Mouse (Mus musculus) stomach, embryonic 16.5 days (tissue): ENCODE results near the gene Ablim1. TPM values are rescaled to one million over a fixed set of nuclear protein-coding genes. Genes with fewer than 3 reads are reported as not detected.
A peak's percentile ranks its signal among the peaks of the same experiment; 100 is the strongest.

ENCODE experiments used
- ATAC-seq: fragments of 200-750 bp; cut with Nextera tagmentation; 2 replicates; pipeline ENCODE4 v1.8.0; 2017; ENCODE audit warnings: moderate number of reproducible peaks, moderate TSS enrichment; ENCODE audit not compliant: insufficient read depth, low FRiP score
- H3K27ac ChIP-seq: fragments of 300-500 bp; sonication (generic); 2 replicates; pipeline ENCODE4 v1.5.1; 2014; ENCODE audit warnings: low read length
- H3K27me3 ChIP-seq: fragments of 300-500 bp; sonication (generic); 2 replicates; pipeline ENCODE4 v1.6.1; 2014; ENCODE audit warnings: low read length, control low read depth, mixed read lengths; ENCODE audit not compliant: control insufficient read depth, insufficient read depth
- H3K36me3 ChIP-seq: fragments of 300-500 bp; sonication (generic); 2 replicates; pipeline ENCODE4 v1.6.1; 2014; ENCODE audit warnings: low read length; ENCODE audit not compliant: control insufficient read depth, insufficient read depth
- H3K4me1 ChIP-seq: fragments of 300-500 bp; sonication (generic); 2 replicates; pipeline ENCODE4 v1.6.1; 2014; ENCODE audit warnings: low read length, control low read depth, mixed read lengths; ENCODE audit not compliant: control insufficient read depth, insufficient read depth
- H3K4me2 ChIP-seq: fragments of 300-500 bp; sonication (generic); 2 replicates; pipeline ENCODE4 v1.6.1; 2014; ENCODE audit warnings: low read depth, low read length, mixed read lengths
- H3K4me3 ChIP-seq: fragments of 300-500 bp; sonication (generic); replicated peaks from 2 replicates; pipeline ENCODE4 v1.5.1; 2014; ENCODE audit warnings: mild to moderate bottlenecking, low read length
- H3K9ac ChIP-seq: fragments of 300-500 bp; sonication (generic); 2 replicates; pipeline ENCODE4 v1.6.1; 2014; ENCODE audit warnings: low read length
- H3K9me3 ChIP-seq: fragments of 300-500 bp; sonication (generic); replicated peaks from 2 replicates; pipeline ENCODE4 v1.6.1; 2016; ENCODE audit warnings: low read length, control low read depth; ENCODE audit not compliant: control insufficient read depth
- WGBS: fragments of 180-500 bp; shearing (Covaris S2); extraction: QIAGEN DNeasy Blood & Tissue Kit; methylation state at CpG from one replicate; pipeline ENCODE4 v1.1.7; 2014; 5-methylcytosine and 5-hydroxymethylcytosine counted together
- polyA plus RNA-seq: library from polyadenylated mRNA; unstranded; fragments of >200 nt; fragmentation: Nextera tagmentation; extraction: Ambion mirVana; gene quantifications from 2 replicates; pipeline ENCODE4 v1.2.1, GENCODE M21; 2015

Gene Ablim1
- polyA plus RNA-seq, 1 experiment from 2014 or later: 66.5 TPM

- 54% methylated on average over 6 of the region's 6 CpGs for WGBS
- Histone ChIP-seq H3K4me2 (no peak overlapping the region), H3K27ac (peak overlapping the region; percentile 3; the same call in 1 of the 2 replicates), H3K27me3 (no peaks in the 10 kb centered on the region), H3K9me3 (no peaks in the 10 kb centered on the region), H3K4me1 (peaks cover 19% of the 10 kb centered on the region), H3K36me3 (no peaks in the 10 kb centered on the region), H3K9ac (no peak overlapping the region), H3K4me3 (no peak overlapping the region)
- ATAC-seq: no peak
These were observed 208.2 kb downstream of the Ablim1 start for GRCm38 (mm10) chr19:57106513-57106912.

- WGBS: 93% methylated on average over 3 of the region's 3 CpGs
- H3K4me2 ChIP-seq: no peak overlapping the region
- H3K9me3 ChIP-seq: no peaks in the 10 kb centered on the region
- no peaks in the 10 kb centered on the region for H3K36me3 ChIP-seq
- H3K27me3 ChIP-seq: no peaks in the 10 kb centered on the region
- no peak for ATAC-seq
- H3K27ac ChIP-seq: peak overlapping the region; percentile 3; the same call in 1 of the 2 replicates
- no peak overlapping the region for H3K4me3 ChIP-seq
- H3K4me1 ChIP-seq: peaks cover 19% of the 10 kb centered on the region
- no peak overlapping the region for H3K9ac ChIP-seq
These were observed 208.7 kb downstream of the Ablim1 start for GRCm38 (mm10) chr19:57106031-57106430.

GRCm38 (mm10) chr19:57105156-57105555 is 209.6 kb downstream of the Ablim1 start:
- no peak for ATAC-seq
- no peaks in the 10 kb centered on the region for H3K36me3 ChIP-seq
- H3K27me3 ChIP-seq: no peaks in the 10 kb centered on the region
- peaks cover 19% of the 10 kb centered on the region for H3K4me1 ChIP-seq
- no peaks in the 10 kb centered on the region for H3K9me3 ChIP-seq
- no peak overlapping the region for H3K9ac ChIP-seq
- WGBS: 81% methylated on average over 6 of the region's 6 CpGs
- no peak overlapping the region for H3K4me3 ChIP-seq
- H3K4me2 ChIP-seq: no peak overlapping the region
- H3K27ac ChIP-seq: no peak overlapping the region

GRCm38 (mm10) chr19:57104171-57104748 is 210.5 kb downstream of the Ablim1 start:
- no peaks in the 10 kb centered on the region for H3K9me3 ChIP-seq
- H3K27ac ChIP-seq: peak overlapping the region; percentile 89
- 61% methylated on average over 5 of the region's 5 CpGs for WGBS
- H3K27me3 ChIP-seq: no peaks in the 10 kb centered on the region
- no peak overlapping the region for H3K4me3 ChIP-seq
- H3K4me2 ChIP-seq: no peak overlapping the region
- H3K4me1 ChIP-seq: peaks cover 20% of the 10 kb centered on the region
- H3K9ac ChIP-seq: no peak overlapping the region
- H3K36me3 ChIP-seq: no peaks in the 10 kb centered on the region
- ATAC-seq: no peak

GRCm38 (mm10) chr19:57103360-57103958 is 211.3 kb downstream of the Ablim1 start:
- peak; percentile 26 for ATAC-seq
- peaks cover 26% of the 10 kb centered on the region for H3K4me1 ChIP-seq
- no peak overlapping the region for H3K9ac ChIP-seq
- H3K4me3 ChIP-seq: no peak overlapping the region
- H3K36me3 ChIP-seq: no peaks in the 10 kb centered on the region
- H3K4me2 ChIP-seq: no peak overlapping the region
- H3K9me3 ChIP-seq: no peaks in the 10 kb centered on the region
- no peaks in the 10 kb centered on the region for H3K27me3 ChIP-seq
- H3K27ac ChIP-seq: peak overlapping the region; percentile 89
- 39% methylated on average over 4 of the region's 4 CpGs for WGBS

- WGBS: 69% methylated on average over 7 of the region's 7 CpGs
- Histone ChIP-seq H3K9ac (no peak overlapping the region), H3K4me3 (no peak overlapping the region), H3K9me3 (no peaks in the 10 kb centered on the region), H3K4me1 (peaks cover 38% of the 10 kb centered on the region), H3K36me3 (no peaks in the 10 kb centered on the region), H3K27ac (no peak overlapping the region), H3K4me2 (no peak overlapping the region), H3K27me3 (no peaks in the 10 kb centered on the region)
- ATAC-seq: no peak
These were observed 212.7 kb downstream of the Ablim1 start for GRCm38 (mm10) chr19:57101986-57102385.

- Histone ChIP-seq H3K27me3 (no peaks in the 10 kb centered on the region), H3K4me3 (no peak overlapping the region), H3K4me2 (no peak overlapping the region), H3K4me1 (peaks cover 38% of the 10 kb centered on the region), H3K36me3 (no peaks in the 10 kb centered on the region), H3K9me3 (no peaks in the 10 kb centered on the region), H3K9ac (no peak overlapping the region), H3K27ac (no peak overlapping the region)
- ATAC-seq: no peak
- WGBS: 94% methylated on average over 11 of the region's 11 CpGs
These were observed 213.8 kb downstream of the Ablim1 start for GRCm38 (mm10) chr19:57100753-57101446.

GRCm38 (mm10) chr19:57099986-57100385 is 214.7 kb downstream of the Ablim1 start:
- H3K27ac ChIP-seq: 0 out of 2 replicates have a peak overlapping the region, but pooled peaks have one; percentile 6

GRCm38 (mm10) chr19:57099094-57099357 is 215.7 kb downstream of the Ablim1 start:
- H3K4me2 ChIP-seq: 0 out of 2 replicates have a peak overlapping the region, but pooled peaks have one; percentile 20
- H3K9ac ChIP-seq: no peak overlapping the region
- H3K36me3 ChIP-seq: no peaks in the 10 kb centered on the region
- ATAC-seq: 0 out of 2 replicates have a peak, but pooled peaks have one; percentile 6
- H3K9me3 ChIP-seq: no peaks in the 10 kb centered on the region
- H3K4me3 ChIP-seq: no peak overlapping the region
- no peaks in the 10 kb centered on the region for H3K27me3 ChIP-seq
- H3K27ac ChIP-seq: peak overlapping the region; percentile 82
- H3K4me1 ChIP-seq: peaks cover 32% of the 10 kb centered on the region
- 86% methylated on average over 4 of the region's 4 CpGs for WGBS

More at GRCm38 (mm10) chr19:57099986-57100385, 214.7 kb downstream of the Ablim1 start:
- peaks cover 38% of the 10 kb centered on the region for H3K4me1 ChIP-seq
- no peak overlapping the region for H3K4me2 ChIP-seq
- no peak overlapping the region for H3K4me3 ChIP-seq
- H3K9me3 ChIP-seq: no peaks in the 10 kb centered on the region
- H3K27me3 ChIP-seq: no peaks in the 10 kb centered on the region
- no peak for ATAC-seq
- 83% methylated on average over 9 of the region's 9 CpGs for WGBS
- H3K9ac ChIP-seq: no peak overlapping the region
- H3K36me3 ChIP-seq: no peaks in the 10 kb centered on the region
